Mouse (Mus musculus) bone marrow, adult 2 months (tissue): ENCODE data around the gene Asb9. TPM values are rescaled to one million over a fixed set of nuclear protein-coding genes. Genes with fewer than 3 reads are reported as not detected.

Experiments used
- H3K27ac ChIP-seq: fragments of 200-500 bp; 2 replicates; pipeline ENCODE4 v1.5.1; 2012; ENCODE audit warnings: low read depth, mild to moderate bottlenecking, control low read depth, inconsistent platforms, low read length; ENCODE audit not compliant: control insufficient read depth, poor library complexity, insufficient read depth
- H3K4me1 ChIP-seq: fragments of 200-500 bp; 2 replicates; pipeline ENCODE4 v1.6.1; 2011; ENCODE audit warnings: low read length; ENCODE audit not compliant: control insufficient read depth, insufficient read depth
- H3K4me3 ChIP-seq: fragments of 200-500 bp; replicated peaks from 2 replicates; pipeline ENCODE3; 2011; ENCODE audit warnings: mild to moderate bottlenecking, low read depth, low read length, control low read depth; ENCODE audit not compliant: control insufficient read depth
- CTCF ChIP-seq: fragments of 200-500 bp; IDR thresholded peaks from 2 replicates; pipeline ENCODE4 v1.5.1; 2011; ENCODE audit warnings: low read length, control low read depth; ENCODE audit not compliant: control insufficient read depth, insufficient read depth
- POLR2A ChIP-seq: fragments of 200-500 bp; IDR thresholded peaks from 2 replicates; pipeline ENCODE4 v1.6.1; 2011; ENCODE audit warnings: low read depth, mild to moderate bottlenecking, control low read depth, low read length, borderline replicate concordance; ENCODE audit not compliant: control insufficient read depth
- WGBS: fragments of 180-500 bp; shearing (Covaris S2); methylation state at CpG from one replicate; pipeline ENCODE4 v1.1.7; 2018; 5-methylcytosine and 5-hydroxymethylcytosine counted together
- polyA plus RNA-seq: library from polyadenylated mRNA; stranded (reverse); fragments of >200 nt; gene quantifications from 2 replicates; pipeline ENCODE4 v1.2.4, GENCODE M21; 2011; ENCODE audit warnings: low replicate concordance; ENCODE audit not compliant: missing spikeins, insufficient read depth, insufficient read length

The Asb9 gene
- polyA plus RNA-seq, result not detected in 2 replicates

- no peaks in the 10 kb centered on the region for H3K4me1 ChIP-seq
- no peak within 1 kb of the TSS for H3K4me3 ChIP-seq
- WGBS, result 67% methylated on average over 10 of the region's 10 CpGs
- H3K27ac ChIP-seq, result no peak within 1 kb of the TSS
- TF ChIP-seq POLR2A, result no peak
- no peak for TF ChIP-seq CTCF
Observed at GRCm38 (mm10) chrX:164505709-164506498, at the start of gene Asb9. Gene Asb9, plus strand, starts transcription at chrX:164506327.

GRCm38 (mm10) chrX:164459205-164459878, 46.8 kb upstream of the Asb9 start:
- Histone ChIP-seq H3K4me1 (no peaks in the 10 kb centered on the region), H3K27ac (no peak overlapping the region), H3K4me3 (no peak overlapping the region)
- no peak for TF ChIP-seq CTCF
- TF ChIP-seq POLR2A, result no peak
- 54% methylated on average over 6 of the region's 6 CpGs for WGBS

GRCm38 (mm10) chrX:164502258-164502657, 3.9 kb upstream of the Asb9 start:
- WGBS, result 79% methylated on average over 2 of the region's 2 CpGs
- no peak for TF ChIP-seq POLR2A
- no peak for TF ChIP-seq CTCF
- H3K4me1 ChIP-seq, result no peaks in the 10 kb centered on the region

GRCm38 (mm10) chrX:164507068-164507467, 941 bp downstream of the Asb9 start:
- WGBS, result 76% methylated on average over 4 of the region's 4 CpGs
- H3K4me1 ChIP-seq, result no peaks in the 10 kb centered on the region
- TF ChIP-seq POLR2A, result no peak
- TF ChIP-seq CTCF, result no peak

More at GRCm38 (mm10) chrX:164502258-164502657, 3.9 kb upstream of the Asb9 start:
- Histone ChIP-seq H3K4me3 (no peak overlapping the region), H3K27ac (no peak overlapping the region)

GRCm38 (mm10) chrX:164508728-164509127, 2.6 kb downstream of the Asb9 start:
- WGBS, result 64% methylated on average over 3 of the region's 3 CpGs
- no peak overlapping the region for H3K27ac ChIP-seq
- TF ChIP-seq POLR2A (no peak), CTCF (no peak)
- no peak overlapping the region for H3K4me3 ChIP-seq
- no peaks in the 10 kb centered on the region for H3K4me1 ChIP-seq

More at GRCm38 (mm10) chrX:164507068-164507467, 941 bp downstream of the Asb9 start:
- Histone ChIP-seq H3K27ac (no peak overlapping the region), H3K4me3 (no peak overlapping the region)

- H3K27ac ChIP-seq, result no peak overlapping the region
- no peaks in the 10 kb centered on the region for H3K4me1 ChIP-seq
- no peak for TF ChIP-seq CTCF
- no peak for TF ChIP-seq POLR2A
- no peak overlapping the region for H3K4me3 ChIP-seq
Observed at GRCm38 (mm10) chrX:164522138-164522537, 16.0 kb downstream of the Asb9 start.

GRCm38 (mm10) chrX:164526566-164526965, 20.4 kb downstream of the Asb9 start:
- TF ChIP-seq CTCF (no peak), POLR2A (no peak)
- Histone ChIP-seq H3K4me1 (no peaks in the 10 kb centered on the region), H3K4me3 (no peak overlapping the region), H3K27ac (no peak overlapping the region)
- 3% methylated on average over 1 of the region's 1 CpGs for WGBS

- Histone ChIP-seq H3K27ac (no peak overlapping the region), H3K4me3 (no peak overlapping the region), H3K4me1 (no peaks in the 10 kb centered on the region)
- TF ChIP-seq POLR2A (no peak), CTCF (no peak)
- WGBS, result 49% methylated on average over 11 of the region's 11 CpGs
Observed at GRCm38 (mm10) chrX:164541436-164542317, 35.5 kb downstream of the Asb9 start.
